Mouse (Mus musculus) limb, embryonic 11.5 days (tissue): ENCODE results near the gene Grpel1. TPM values are rescaled to one million over a fixed set of nuclear protein-coding genes. Genes with fewer than 3 reads are reported as not detected.

Source experiments
- ATAC-seq: fragments of 200-750 bp; cut with Nextera tagmentation; 2 replicates; pipeline ENCODE4 v1.8.0; 2017; ENCODE audit warnings: low read depth; ENCODE audit not compliant: insufficient number of reproducible peaks, low FRiP score, low TSS enrichment
- DNase-seq: peaks from one replicate; pipeline ENCODE4 v3.0.0-alpha.2; 2015; ENCODE audit warnings: low spot score
- H3K27ac ChIP-seq: fragments of 300-500 bp; sonication (generic); replicated peaks from 2 replicates; pipeline ENCODE4 v1.5.1; 2014; ENCODE audit warnings: low read depth, mild to moderate bottlenecking, low read length
- H3K27me3 ChIP-seq: fragments of 300-500 bp; sonication (generic); 2 replicates; pipeline ENCODE4 v1.6.1; 2014; ENCODE audit warnings: mild to moderate bottlenecking, low read length, mixed read lengths; ENCODE audit not compliant: control insufficient read depth, insufficient read depth
- H3K36me3 ChIP-seq: fragments of 300-500 bp; sonication (generic); 2 replicates; pipeline ENCODE4 v1.6.1; 2014; ENCODE audit warnings: mild to moderate bottlenecking, low read length, moderate library complexity, mixed read lengths; ENCODE audit not compliant: control insufficient read depth, insufficient read depth
- H3K4me1 ChIP-seq: fragments of 300-500 bp; sonication (generic); 2 replicates; pipeline ENCODE4 v1.6.1; 2014; ENCODE audit warnings: low read length, mixed read lengths; ENCODE audit not compliant: control insufficient read depth, insufficient read depth
- H3K4me2 ChIP-seq: fragments of 300-500 bp; sonication (generic); 2 replicates; pipeline ENCODE4 v1.6.1; 2014; ENCODE audit warnings: low read depth, mild to moderate bottlenecking, moderate library complexity; ENCODE audit not compliant: severe bottlenecking
- H3K4me3 ChIP-seq: fragments of 300-500 bp; sonication (generic); 2 replicates; pipeline ENCODE4 v1.5.1; 2014; ENCODE audit warnings: low read depth, low read length
- H3K9ac ChIP-seq: fragments of 300-500 bp; sonication (generic); 2 replicates; pipeline ENCODE4 v1.6.1; 2014; ENCODE audit warnings: mild to moderate bottlenecking, low read length
- H3K9me3 ChIP-seq: fragments of 300-500 bp; sonication (generic); 2 replicates; pipeline ENCODE4 v1.6.1; 2016; ENCODE audit warnings: low read length; ENCODE audit not compliant: control insufficient read depth
- WGBS: fragments of 180-500 bp; shearing (Covaris S2); extraction: QIAGEN DNeasy Blood & Tissue Kit; methylation state at CpG from one replicate; pipeline ENCODE4 v1.1.7; 2014; 5-methylcytosine and 5-hydroxymethylcytosine counted together
- polyA plus RNA-seq: library from polyadenylated mRNA; unstranded; fragments of >200 nt; fragmentation: Nextera tagmentation; extraction: Ambion mirVana; gene quantifications from 2 replicates; pipeline ENCODE4 v1.2.1, GENCODE M21; 2014

Grpel1 gene
- polyA plus RNA-seq, 1 experiment from 2014 or later = 59.4 TPM

- Histone ChIP-seq H3K4me2 (no peak overlapping the region), H3K9ac (no peak overlapping the region), H3K27me3 (no peaks in the 10 kb centered on the region), H3K27ac (no peak overlapping the region), H3K4me1 (no peaks in the 10 kb centered on the region), H3K4me3 (no peak overlapping the region), H3K9me3 (no peaks in the 10 kb centered on the region), H3K36me3 (peaks cover 2% of the 10 kb centered on the region)
- 71% methylated on average over 5 of the region's 5 CpGs for WGBS
- DNase-seq (no peak), ATAC-seq (no peak)
Observed at GRCm38 (mm10) chr5:36505643-36506042, 40.8 kb downstream of the Grpel1 start.

- no peaks in the 10 kb centered on the region for H3K9me3 ChIP-seq
- no peaks in the 10 kb centered on the region for H3K27me3 ChIP-seq
- no peak overlapping the region for H3K4me2 ChIP-seq
- no peak for ATAC-seq
- no peaks in the 10 kb centered on the region for H3K4me1 ChIP-seq
- H3K27ac ChIP-seq = no peak overlapping the region
- WGBS = 95% methylated on average over 10 of the region's 10 CpGs
- DNase-seq = no peak
- peaks cover 2% of the 10 kb centered on the region for H3K36me3 ChIP-seq
- H3K4me3 ChIP-seq = no peak overlapping the region
- no peak overlapping the region for H3K9ac ChIP-seq
Observed at GRCm38 (mm10) chr5:36508351-36508750, 43.6 kb downstream of the Grpel1 start.

DNA sequence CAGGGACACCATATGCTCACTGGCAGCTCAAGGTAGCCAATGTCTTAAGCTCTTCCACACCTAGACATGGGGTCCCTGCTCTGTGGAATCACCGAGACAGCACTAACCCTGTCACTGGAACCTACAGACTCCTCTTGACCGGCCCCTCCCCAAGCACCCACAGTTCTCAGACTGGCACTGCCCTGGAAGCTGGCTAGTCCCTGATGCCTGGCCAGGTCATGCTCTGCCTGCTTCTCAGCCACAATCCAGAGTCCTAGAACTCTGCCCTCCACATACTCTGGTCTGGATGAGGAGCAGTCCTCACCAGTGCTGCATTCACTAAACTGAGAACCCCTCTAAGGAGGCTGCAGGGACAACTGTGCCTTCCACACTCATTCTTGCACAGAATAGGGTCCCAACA lies 46.2 kb downstream of the Grpel1 start:
- H3K9me3 ChIP-seq = no peaks in the 10 kb centered on the region
- no peak overlapping the region for H3K4me3 ChIP-seq
- H3K36me3 ChIP-seq = no peaks in the 10 kb centered on the region; the same call in none of the 2 replicates
- no peaks in the 10 kb centered on the region for H3K4me1 ChIP-seq
- H3K4me2 ChIP-seq = no peak overlapping the region
- no peaks in the 10 kb centered on the region for H3K27me3 ChIP-seq
- H3K27ac ChIP-seq = no peak overlapping the region
- WGBS = 95% methylated on average over 2 of the region's 2 CpGs
- no peak for ATAC-seq
- DNase-seq = no peak
- H3K9ac ChIP-seq = no peak overlapping the region

- H3K36me3 ChIP-seq = no peaks in the 10 kb centered on the region; the same call in 1 of the 2 replicates
- no peak overlapping the region for H3K27ac ChIP-seq
- no peaks in the 10 kb centered on the region for H3K27me3 ChIP-seq
- H3K9ac ChIP-seq = no peak overlapping the region
- no peak overlapping the region for H3K4me3 ChIP-seq
- no peak for ATAC-seq
- WGBS = 96% methylated on average over 1 of the region's 1 CpGs
- H3K4me2 ChIP-seq = no peak overlapping the region
- no peaks in the 10 kb centered on the region for H3K9me3 ChIP-seq
- no peak for DNase-seq
- no peaks in the 10 kb centered on the region for H3K4me1 ChIP-seq
Observed at GRCm38 (mm10) chr5:36515126-36515525, 50.3 kb downstream of the Grpel1 start.

DNA sequence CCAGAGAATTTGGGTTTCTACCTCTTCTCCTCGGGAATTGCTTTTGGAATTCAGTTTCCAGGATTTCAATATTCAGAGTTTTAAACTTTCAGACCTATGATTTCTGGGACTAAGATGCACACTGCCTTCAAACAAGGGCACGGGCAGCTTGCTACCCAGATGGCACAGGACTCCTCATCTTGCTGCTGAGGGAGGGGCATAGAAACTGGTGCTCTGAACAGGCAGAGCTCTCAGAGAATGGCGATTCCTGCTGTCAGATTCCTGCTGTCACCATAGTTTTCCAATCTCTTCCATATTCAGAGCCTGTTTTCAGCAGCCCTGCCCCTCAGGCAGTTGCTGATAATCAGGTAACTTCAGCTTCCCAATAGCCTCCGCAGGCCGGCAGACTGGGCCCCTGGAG lies 50.8 kb downstream of the Grpel1 start:
- no peak overlapping the region for H3K4me2 ChIP-seq
- H3K4me1 ChIP-seq = no peaks in the 10 kb centered on the region
- no peak overlapping the region for H3K4me3 ChIP-seq
- 91% methylated on average over 5 of the region's 5 CpGs for WGBS
- H3K9ac ChIP-seq = no peak overlapping the region
- H3K36me3 ChIP-seq = no peaks in the 10 kb centered on the region; the same call in 1 of the 2 replicates
- DNase-seq = no peak
- no peak for ATAC-seq
- H3K27ac ChIP-seq = no peak overlapping the region
- H3K27me3 ChIP-seq = no peaks in the 10 kb centered on the region
- no peaks in the 10 kb centered on the region for H3K9me3 ChIP-seq

GRCm38 (mm10) chr5:36517596-36517995 lies 52.8 kb downstream of the Grpel1 start:
- WGBS = 75% methylated on average over 3 of the region's 3 CpGs
- no peak overlapping the region for H3K9ac ChIP-seq
- no peak for ATAC-seq

GRCm38 (mm10) chr5:36519751-36520150 lies 55.0 kb downstream of the Grpel1 start:
- Histone ChIP-seq H3K4me2 (no peak overlapping the region), H3K27ac (no peak overlapping the region), H3K4me3 (no peak overlapping the region), H3K36me3 (no peaks in the 10 kb centered on the region; the same call in 1 of the 2 replicates), H3K9me3 (no peaks in the 10 kb centered on the region), H3K9ac (no peak overlapping the region), H3K27me3 (no peaks in the 10 kb centered on the region), H3K4me1 (no peaks in the 10 kb centered on the region)
- DNase-seq (no peak), ATAC-seq (no peak)
- 80% methylated on average over 3 of the region's 3 CpGs for WGBS

More at GRCm38 (mm10) chr5:36517596-36517995, 52.8 kb downstream of the Grpel1 start:
- Histone ChIP-seq H3K9me3 (no peaks in the 10 kb centered on the region), H3K27ac (no peak overlapping the region), H3K27me3 (no peaks in the 10 kb centered on the region), H3K4me3 (no peak overlapping the region), H3K4me2 (no peak overlapping the region), H3K36me3 (no peaks in the 10 kb centered on the region; the same call in 1 of the 2 replicates), H3K4me1 (no peaks in the 10 kb centered on the region)
- DNase-seq = no peak

- H3K27ac ChIP-seq = no peak overlapping the region
- no peak overlapping the region for H3K4me2 ChIP-seq
- 79% methylated on average over 2 of the region's 2 CpGs for WGBS
- no peak overlapping the region for H3K9ac ChIP-seq
- no peaks in the 10 kb centered on the region for H3K4me1 ChIP-seq
- ATAC-seq (no peak), DNase-seq (no peak)
- H3K27me3 ChIP-seq = no peaks in the 10 kb centered on the region
- H3K4me3 ChIP-seq = no peak overlapping the region
- H3K36me3 ChIP-seq = no peaks in the 10 kb centered on the region; the same call in 1 of the 2 replicates
- H3K9me3 ChIP-seq = no peaks in the 10 kb centered on the region
Observed at GRCm38 (mm10) chr5:36522782-36523181, 58.0 kb downstream of the Grpel1 start.

- H3K9me3 ChIP-seq = no peaks in the 10 kb centered on the region
- no peaks in the 10 kb centered on the region; the same call in 1 of the 2 replicates for H3K36me3 ChIP-seq
- no peaks in the 10 kb centered on the region for H3K27me3 ChIP-seq
- no peak overlapping the region for H3K9ac ChIP-seq
- ATAC-seq = no peak
- 95% methylated on average over 5 of the region's 5 CpGs for WGBS
- no peak overlapping the region for H3K27ac ChIP-seq
- H3K4me1 ChIP-seq = no peaks in the 10 kb centered on the region
- no peak overlapping the region for H3K4me3 ChIP-seq
- H3K4me2 ChIP-seq = no peak overlapping the region
- no peak for DNase-seq
Observed at GRCm38 (mm10) chr5:36523219-36523703, 58.5 kb downstream of the Grpel1 start.
